Mouse (Mus musculus) cerebellum, adult (tissue): Measurements from ENCODE around the gene Cttn.

ENCODE experiments used
- ATAC-seq: cut with Nextera tagmentation; 2 replicates; pipeline ENCODE4 v1.9.2; 2017; ENCODE audit warnings: mild to moderate bottlenecking, moderate library complexity, mixed read lengths; ENCODE audit not compliant: insufficient number of reproducible peaks, low FRiP score, low TSS enrichment

The Cttn gene

GRCm38 (mm10) chr7:144407675-144408074 is 63.1 kb downstream of the Cttn start:
- no peak for ATAC-seq

GRCm38 (mm10) chr7:144402492-144402891 is 68.3 kb downstream of the Cttn start:
- ATAC-seq, result no peak

GRCm38 (mm10) chr7:144391727-144392126 is 79.1 kb downstream of the Cttn start:
- no peak for ATAC-seq

GRCm38 (mm10) chr7:144390676-144391075 is 80.1 kb downstream of the Cttn start:
- ATAC-seq, result no peak

GRCm38 (mm10) chr7:144389704-144390103 is 81.1 kb downstream of the Cttn start:
- ATAC-seq, result no peak

GRCm38 (mm10) chr7:144387537-144387936 is 83.3 kb downstream of the Cttn start:
- no peak for ATAC-seq
